Mouse (Mus musculus) intestine, postnatal 0 days (tissue): ENCODE results near the gene Foxn2. TPM values are rescaled to one million over a fixed set of nuclear protein-coding genes. Genes with fewer than 3 reads are reported as not detected.
"Not testable (repeated sequence)": the region's sequence is repeated elsewhere in the genome, so short reads cannot be mapped to it uniquely, and the experiment has no call there.

ENCODE experiments used
- ATAC-seq: fragments of 200-750 bp; cut with Nextera tagmentation; 2 replicates; pipeline ENCODE4 v1.8.0; 2017; ENCODE audit warnings: mild to moderate bottlenecking, moderate TSS enrichment, moderate library complexity
- H3K27ac ChIP-seq: fragments of 300-500 bp; sonication (generic); 2 replicates; pipeline ENCODE4 v1.5.1; 2014; ENCODE audit warnings: mild to moderate bottlenecking, low read depth, low read length, moderate library complexity
- H3K27me3 ChIP-seq: fragments of 300-500 bp; sonication (generic); replicated peaks from 2 replicates; pipeline ENCODE4 v1.6.1; 2014; ENCODE audit warnings: low read length, mixed read lengths; ENCODE audit not compliant: control insufficient read depth, insufficient read depth
- H3K36me3 ChIP-seq: fragments of 300-500 bp; sonication (generic); 2 replicates; pipeline ENCODE4 v1.6.1; 2014; ENCODE audit warnings: mild to moderate bottlenecking, moderate library complexity; ENCODE audit not compliant: control insufficient read depth, insufficient read depth
- H3K4me1 ChIP-seq: fragments of 300-500 bp; sonication (generic); replicated peaks from 2 replicates; pipeline ENCODE4 v1.6.1; 2014; ENCODE audit warnings: antibody characterized with exemption, low read length, mixed read lengths; ENCODE audit not compliant: control insufficient read depth, insufficient read depth
- H3K4me2 ChIP-seq: fragments of 300-500 bp; sonication (generic); replicated peaks from 2 replicates; pipeline ENCODE4 v1.6.1; 2014; ENCODE audit warnings: low read depth, mild to moderate bottlenecking, moderate library complexity
- H3K4me3 ChIP-seq: fragments of 300-500 bp; sonication (generic); 2 replicates; pipeline ENCODE4 v1.5.1; 2014; ENCODE audit warnings: low read depth, low read length
- H3K9ac ChIP-seq: fragments of 300-500 bp; sonication (generic); 2 replicates; pipeline ENCODE4 v1.6.1; 2014; ENCODE audit warnings: mild to moderate bottlenecking, low read depth, low read length
- H3K9me3 ChIP-seq: fragments of 300-500 bp; sonication (generic); 2 replicates; pipeline ENCODE4 v1.6.1; 2016; ENCODE audit warnings: mixed run types; ENCODE audit not compliant: control insufficient read depth
- CTCF ChIP-seq: sonication (generic); IDR thresholded peaks from 2 replicates; pipeline ENCODE4 v1.5.1; 2016; ENCODE audit warnings: low read depth, mild to moderate bottlenecking, control low read depth, antibody characterized with exemption, moderate library complexity
- WGBS: fragments of 180-500 bp; shearing (Covaris S2); extraction: QIAGEN DNeasy Blood & Tissue Kit; methylation state at CpG from one replicate; pipeline ENCODE4 v1.1.7; 2014; 5-methylcytosine and 5-hydroxymethylcytosine counted together
- polyA plus RNA-seq: library from polyadenylated mRNA; unstranded; fragments of >200 nt; fragmentation: Nextera tagmentation; extraction: Ambion mirVana; gene quantifications from 2 replicates; pipeline ENCODE4 v1.2.1, GENCODE M21; 2015

Foxn2 gene
- polyA plus RNA-seq, 1 experiment from 2014 or later = 11.4 TPM

DNA sequence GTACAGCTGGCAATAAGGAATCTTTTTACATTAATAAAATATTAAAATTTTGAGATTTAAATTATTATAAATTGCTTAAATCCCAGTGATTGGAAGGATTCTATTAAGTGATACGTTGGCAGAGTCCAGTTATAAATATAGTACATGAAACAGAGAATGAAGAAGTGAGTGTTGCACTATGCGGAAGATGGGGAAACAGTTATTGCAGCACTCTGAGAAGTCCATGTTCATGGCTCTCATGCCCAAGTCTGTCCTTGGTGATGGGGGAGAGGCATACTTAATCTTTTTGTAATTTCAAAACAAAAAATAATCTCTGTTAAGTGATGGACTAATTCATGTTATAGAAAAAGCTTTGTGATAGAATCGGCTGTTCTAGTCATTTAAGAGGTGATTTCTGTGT is 17.6 kb downstream of the Foxn2 start:
- H3K9ac ChIP-seq = no peak overlapping the region
- no peak for TF ChIP-seq CTCF
- no peaks in the 10 kb centered on the region for H3K9me3 ChIP-seq
- no peak overlapping the region for H3K4me3 ChIP-seq
- ATAC-seq = no peak
- H3K27ac ChIP-seq = no peak overlapping the region
- no peaks in the 10 kb centered on the region for H3K4me1 ChIP-seq
- WGBS = 86% methylated on average over 3 of the region's 3 CpGs
- H3K4me2 ChIP-seq = no peak overlapping the region
- H3K27me3 ChIP-seq = no peaks in the 10 kb centered on the region
- 0 out of 2 replicates have a peak, but pooled peaks cover 2% of the 10 kb centered on the region for H3K36me3 ChIP-seq

GRCm38 (mm10) chr17:88459516-88459915 is 19.0 kb downstream of the Foxn2 start:
- Histone ChIP-seq H3K9ac (no peak overlapping the region), H3K27me3 (no peaks in the 10 kb centered on the region), H3K4me1 (no peaks in the 10 kb centered on the region), H3K9me3 (no peaks in the 10 kb centered on the region), H3K36me3 (0 out of 2 replicates have a peak, but pooled peaks cover 6% of the 10 kb centered on the region), H3K4me2 (no peak overlapping the region), H3K27ac (peak overlapping the region; percentile 50; the same call in 1 of the 2 replicates), H3K4me3 (no peak overlapping the region)
- TF ChIP-seq CTCF = no peak
- WGBS = 27% methylated on average over 2 of the region's 2 CpGs
- ATAC-seq = peak; percentile 73

- H3K27ac ChIP-seq = peak overlapping the region; percentile 50
- H3K36me3 ChIP-seq = 0 out of 2 replicates have a peak, but pooled peaks cover 6% of the 10 kb centered on the region
- no peak overlapping the region for H3K4me3 ChIP-seq
- H3K27me3 ChIP-seq = no peaks in the 10 kb centered on the region
- ATAC-seq = peak; percentile 76
- H3K4me1 ChIP-seq = no peaks in the 10 kb centered on the region
- no peaks in the 10 kb centered on the region for H3K9me3 ChIP-seq
- no peak for TF ChIP-seq CTCF
- WGBS = 39% methylated on average over 7 of the region's 7 CpGs
- H3K9ac ChIP-seq = no peak overlapping the region
- H3K4me2 ChIP-seq = no peak overlapping the region
These were observed 19.7 kb downstream of the Foxn2 start for GRCm38 (mm10) chr17:88459916-88460901.

GRCm38 (mm10) chr17:88462658-88463057 is 22.1 kb downstream of the Foxn2 start:
- H3K9me3 ChIP-seq = no peaks in the 10 kb centered on the region
- ATAC-seq = peak; percentile 20; the same call in 1 of the 2 replicates
- H3K4me3 ChIP-seq = no peak overlapping the region
- H3K27ac ChIP-seq = no peak overlapping the region; the same call in 1 of the 2 replicates
- H3K4me1 ChIP-seq = no peaks in the 10 kb centered on the region
- no peak overlapping the region for H3K4me2 ChIP-seq
- 0 out of 2 replicates have a peak, but pooled peaks cover 6% of the 10 kb centered on the region for H3K36me3 ChIP-seq
- 53% methylated on average over 5 of the region's 5 CpGs for WGBS
- no peak for TF ChIP-seq CTCF
- no peaks in the 10 kb centered on the region for H3K27me3 ChIP-seq
- H3K9ac ChIP-seq = no peak overlapping the region

DNA sequence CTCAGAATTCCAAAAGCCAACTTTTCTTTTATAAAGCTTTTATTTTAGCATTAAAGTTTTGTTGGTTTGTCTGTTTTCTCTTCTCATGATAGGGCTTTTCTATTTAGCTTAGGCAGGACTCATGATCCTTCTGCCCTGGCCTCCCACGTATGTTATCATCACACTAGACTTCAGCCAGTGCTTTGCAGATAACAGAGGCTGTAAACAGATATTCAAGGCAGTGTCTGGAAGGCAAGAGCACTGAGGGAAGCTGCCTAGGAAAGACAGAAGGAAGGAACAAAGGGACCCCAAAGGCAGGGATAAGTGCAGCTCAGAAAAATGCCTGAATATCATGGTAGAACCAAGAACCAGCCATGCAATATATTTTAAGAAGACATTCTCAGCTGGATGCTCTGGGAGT is 26.1 kb downstream of the Foxn2 start:
- H3K4me1 ChIP-seq = no peaks in the 10 kb centered on the region; the same call in 1 of the 2 replicates
- ATAC-seq = peak; percentile 49; the same call in 1 of the 2 replicates
- no peak overlapping the region for H3K4me3 ChIP-seq
- peaks cover 20% of the 10 kb centered on the region; the same call in 1 of the 2 replicates for H3K36me3 ChIP-seq
- no peak overlapping the region for H3K4me2 ChIP-seq
- no peak overlapping the region for H3K9ac ChIP-seq
- TF ChIP-seq CTCF = no peak
- 41% methylated on average over 1 of the region's 1 CpGs for WGBS
- H3K9me3 ChIP-seq = no peaks in the 10 kb centered on the region
- H3K27ac ChIP-seq = peak overlapping the region; percentile 68
- no peaks in the 10 kb centered on the region for H3K27me3 ChIP-seq

- peak; percentile 13; the same call in 1 of the 2 replicates for ATAC-seq
These were observed 27.2 kb downstream of the Foxn2 start for GRCm38 (mm10) chr17:88467696-88468095.

DNA sequence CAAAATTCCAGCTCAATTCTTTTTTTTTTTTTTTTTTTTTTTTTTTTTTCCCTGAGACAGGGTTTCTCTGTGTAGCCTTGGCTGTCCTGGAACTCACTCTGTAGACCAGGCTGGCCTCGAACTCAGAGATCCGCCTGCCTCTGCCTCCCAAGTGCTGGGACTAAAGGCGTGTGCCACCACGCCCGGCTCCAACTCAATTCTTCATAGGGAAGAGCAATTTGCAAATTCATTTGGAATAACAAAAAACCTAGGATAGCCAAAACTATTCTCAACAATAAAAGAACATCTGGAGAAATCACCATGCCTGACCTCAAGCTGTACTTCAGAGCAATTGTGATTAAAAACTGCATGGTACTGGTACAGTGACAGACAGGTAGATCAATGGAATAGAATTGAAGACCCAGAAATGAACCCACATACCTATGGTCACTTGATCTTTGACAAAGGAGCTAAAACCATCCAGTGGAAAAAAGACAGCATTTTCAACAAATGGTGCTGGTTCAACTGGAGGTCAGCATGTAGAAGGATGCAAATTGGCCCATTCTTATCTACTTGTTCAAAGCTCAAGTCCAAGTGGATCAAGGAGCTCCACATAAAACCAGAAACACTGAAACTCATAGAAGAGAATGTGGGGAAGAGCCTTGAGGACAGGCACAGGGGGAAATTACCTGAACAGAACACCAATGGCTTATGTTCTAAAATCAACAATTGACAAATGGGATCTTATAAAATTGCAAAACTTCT is 28.3 kb downstream of the Foxn2 start:
- H3K4me1 ChIP-seq, H3K9ac ChIP-seq, H3K27ac ChIP-seq, H3K4me3 ChIP-seq, H3K4me2 ChIP-seq, H3K27me3 ChIP-seq, ATAC-seq, H3K9me3 ChIP-seq: not testable (repeated sequence)
- H3K36me3 ChIP-seq = peaks cover 14% of the 10 kb centered on the region; the same call in 1 of the 2 replicates
- WGBS = 99% methylated on average over 5 of the region's 5 CpGs

More at GRCm38 (mm10) chr17:88467696-88468095, 27.2 kb downstream of the Foxn2 start:
- H3K9me3 ChIP-seq = no peaks in the 10 kb centered on the region
- TF ChIP-seq CTCF = no peak
- H3K4me3 ChIP-seq = no peak overlapping the region
- H3K27ac ChIP-seq = no peak overlapping the region; the same call in 1 of the 2 replicates
- peaks cover 20% of the 10 kb centered on the region; the same call in 1 of the 2 replicates for H3K36me3 ChIP-seq
- 82% methylated on average over 6 of the region's 6 CpGs for WGBS
- no peaks in the 10 kb centered on the region for H3K27me3 ChIP-seq
- H3K9ac ChIP-seq = no peak overlapping the region
- H3K4me2 ChIP-seq = no peak overlapping the region
- H3K4me1 ChIP-seq = no peaks in the 10 kb centered on the region; the same call in 1 of the 2 replicates
